Mouse (Mus musculus): Measurements from ENCODE around the gene Poln. TPM values are rescaled to one million over a fixed set of nuclear protein-coding genes. Genes with fewer than 3 reads are reported as not detected.
A peak's percentile ranks its signal among the peaks of the same experiment; 100 is the strongest.

Gene Poln
- polyA plus RNA-seq, 1 experiment from 2014 or later, result 0.59 TPM

GRCm38 (mm10) chr5:34196423-34196822 is 27.2 kb upstream of the Poln start:
- no peaks in the 10 kb centered on the region for H3K9me3 ChIP-seq (replicated peaks)
- H3K27me3 ChIP-seq (ENCODE audit: low read depth, poor library complexity, severe bottlenecking), result no peaks in the 10 kb centered on the region
- no peaks in the 10 kb centered on the region for H3K36me3 ChIP-seq
- 81% methylated on average over 7 of the region's 7 CpGs for WGBS
- H3K4me3 ChIP-seq, result no peak overlapping the region
- DNase-seq (ENCODE audit: low spot score), result no peak
- H3K27ac ChIP-seq, result no peak overlapping the region
- H3K4me1 ChIP-seq, result no peaks in the 10 kb centered on the region

GRCm38 (mm10) chr5:34195786-34196185 is 26.5 kb upstream of the Poln start:
- Histone ChIP-seq H3K27me3 (ENCODE audit: low read depth, poor library complexity, severe bottlenecking) (no peaks in the 10 kb centered on the region), H3K4me1 (no peaks in the 10 kb centered on the region), H3K27ac (no peak overlapping the region), H3K9me3 (replicated peaks) (no peaks in the 10 kb centered on the region), H3K36me3 (no peaks in the 10 kb centered on the region), H3K4me3 (no peak overlapping the region)
- WGBS, result 95% methylated on average over 12 of the region's 12 CpGs
- no peak for DNase-seq (ENCODE audit: low spot score)

DNA sequence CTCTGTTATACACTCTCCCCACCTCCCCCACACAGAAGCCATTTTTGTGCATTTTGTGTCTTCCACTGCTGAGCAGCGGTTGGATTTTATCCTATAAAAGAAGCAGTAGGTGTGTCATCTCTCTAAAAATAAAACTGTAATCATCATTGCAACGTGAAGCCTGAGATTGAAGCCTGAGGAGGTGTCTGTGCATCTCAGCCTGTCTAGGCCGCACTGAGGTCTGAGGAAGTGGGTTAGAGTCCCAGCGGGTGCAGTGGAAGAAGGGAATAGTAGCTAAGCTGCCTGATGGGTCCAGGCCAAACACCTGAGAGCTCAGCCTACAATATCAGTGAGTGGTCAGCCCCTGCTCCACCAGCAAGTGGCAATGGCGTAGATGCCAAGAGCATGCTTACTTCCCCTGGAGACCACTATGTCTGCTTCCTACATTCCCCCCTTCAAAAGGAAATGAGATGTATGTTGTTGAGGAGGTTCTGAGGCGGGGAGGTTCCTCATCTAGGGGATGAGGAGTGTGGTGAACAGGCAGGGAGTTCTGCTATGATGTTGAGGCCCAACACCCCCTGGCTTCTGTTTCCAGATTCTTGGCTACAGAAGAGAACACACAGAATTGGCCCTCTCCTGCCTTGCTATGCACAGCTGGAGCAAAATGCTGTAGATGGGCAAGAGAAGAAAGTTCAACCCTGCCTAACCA is 25.9 kb upstream of the Poln start:
- Histone ChIP-seq H3K4me1 (no peaks in the 10 kb centered on the region), H3K9me3 (replicated peaks) (no peaks in the 10 kb centered on the region), H3K27ac (no peak overlapping the region), H3K36me3 (no peaks in the 10 kb centered on the region), H3K4me3 (no peak overlapping the region), H3K27me3 (ENCODE audit: low read depth, poor library complexity, severe bottlenecking) (no peaks in the 10 kb centered on the region)
- no peak for DNase-seq (ENCODE audit: low spot score)
- WGBS, result 85% methylated on average over 6 of the region's 6 CpGs

GRCm38 (mm10) chr5:34194426-34194825 is 25.2 kb upstream of the Poln start:
- Histone ChIP-seq H3K27ac (no peak overlapping the region), H3K36me3 (no peaks in the 10 kb centered on the region), H3K9me3 (replicated peaks) (no peaks in the 10 kb centered on the region), H3K27me3 (ENCODE audit: low read depth, poor library complexity, severe bottlenecking) (no peaks in the 10 kb centered on the region), H3K4me1 (peaks cover 3% of the 10 kb centered on the region; the same call in 1 of the 2 replicates), H3K4me3 (no peak overlapping the region)
- DNase-seq (ENCODE audit: low spot score), result no peak
- WGBS, result 83% methylated on average over 1 of the region's 1 CpGs

DNA sequence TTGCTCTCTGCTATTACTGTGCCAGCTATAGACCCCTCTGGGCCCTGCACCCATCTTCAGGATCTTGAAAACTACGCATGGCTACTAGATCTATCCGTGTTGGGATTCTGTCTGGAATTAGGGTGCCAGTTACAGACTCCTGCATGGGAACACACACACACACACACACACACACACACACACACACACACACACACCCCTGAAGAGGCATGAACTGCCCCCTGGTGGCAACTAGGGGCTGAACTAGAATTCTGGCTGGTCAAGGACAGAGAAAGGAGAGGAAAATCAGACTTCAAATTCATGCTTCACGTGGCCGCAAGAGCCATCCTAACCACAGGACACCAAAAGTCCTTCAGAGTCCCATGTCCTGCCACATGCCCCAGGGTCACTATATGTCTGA is 22.6 kb upstream of the Poln start:
- WGBS, result 70% methylated on average over 4 of the region's 4 CpGs
- no peaks in the 10 kb centered on the region for H3K27me3 ChIP-seq (ENCODE audit: low read depth, poor library complexity, severe bottlenecking)
- DNase-seq (ENCODE audit: low spot score), result no peak

GRCm38 (mm10) chr5:34191021-34191420 is 21.8 kb upstream of the Poln start:
- no peak for DNase-seq (ENCODE audit: low spot score)
- no peaks in the 10 kb centered on the region for H3K36me3 ChIP-seq
- H3K4me1 ChIP-seq, result peaks cover 25% of the 10 kb centered on the region
- H3K4me3 ChIP-seq, result no peak overlapping the region
- peaks cover 6% of the 10 kb centered on the region for H3K27me3 ChIP-seq (ENCODE audit: low read depth, poor library complexity, severe bottlenecking)
- 54% methylated on average over 4 of the region's 4 CpGs for WGBS
- no peaks in the 10 kb centered on the region for H3K9me3 ChIP-seq (replicated peaks)
- H3K27ac ChIP-seq, result no peak overlapping the region

More for the DNA sequence above, 22.6 kb upstream of the Poln start:
- Histone ChIP-seq H3K4me1 (peaks cover 17% of the 10 kb centered on the region), H3K4me3 (no peak overlapping the region), H3K27ac (no peak overlapping the region), H3K36me3 (no peaks in the 10 kb centered on the region), H3K9me3 (replicated peaks) (no peaks in the 10 kb centered on the region)

DNA sequence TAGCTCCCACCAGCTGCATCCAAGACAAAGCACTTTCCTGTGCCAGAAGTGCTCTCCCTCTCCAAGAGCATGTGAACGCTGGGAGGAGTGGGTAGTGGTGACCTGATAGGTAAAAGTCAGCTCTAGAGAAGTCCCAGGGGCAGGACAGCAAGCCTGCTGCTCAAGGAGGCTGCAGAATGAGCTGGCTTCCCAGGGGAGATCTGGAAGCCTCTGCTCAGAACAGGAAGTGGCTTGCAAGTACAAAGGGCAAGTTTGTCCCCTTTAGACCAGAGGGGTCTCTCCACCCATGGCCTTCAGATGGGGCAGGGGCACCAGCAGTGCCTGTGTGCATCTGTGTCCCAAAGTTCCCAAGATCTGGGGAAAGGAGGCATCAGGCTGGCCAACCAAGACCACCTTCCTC is 20.3 kb upstream of the Poln start:
- no peak for DNase-seq (ENCODE audit: low spot score)
- no peak overlapping the region for H3K4me3 ChIP-seq
- peaks cover 10% of the 10 kb centered on the region for H3K27me3 ChIP-seq (ENCODE audit: low read depth, poor library complexity, severe bottlenecking)
- no peaks in the 10 kb centered on the region for H3K9me3 ChIP-seq (replicated peaks)
- H3K4me1 ChIP-seq, result peaks cover 34% of the 10 kb centered on the region
- no peak overlapping the region for H3K27ac ChIP-seq
- 68% methylated on average over 1 of the region's 1 CpGs for WGBS
- H3K36me3 ChIP-seq, result peaks cover under 1% of the 10 kb centered on the region; the same call in 1 of the 2 replicates

DNA sequence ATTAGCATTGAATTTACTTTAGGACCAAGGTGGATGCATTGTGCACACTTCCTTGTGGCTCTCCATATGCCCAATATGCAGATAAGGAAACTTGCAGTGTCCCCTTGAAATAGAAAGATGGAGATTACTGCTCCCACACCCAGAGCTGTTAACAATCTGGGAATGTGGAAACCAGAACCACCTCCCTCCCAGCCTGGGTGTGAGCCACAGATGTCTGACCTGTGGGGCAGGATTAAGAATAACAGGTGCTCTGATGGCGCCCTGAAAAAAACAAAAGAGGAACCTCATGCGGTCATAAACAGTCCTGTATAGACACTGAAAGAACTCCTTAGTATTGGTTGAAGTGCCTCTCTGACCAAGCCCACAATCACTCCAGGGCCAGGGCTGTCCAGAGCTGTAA is 19.6 kb upstream of the Poln start:
- WGBS, result 81% methylated on average over 2 of the region's 2 CpGs
- H3K27me3 ChIP-seq (ENCODE audit: low read depth, poor library complexity, severe bottlenecking), result peaks cover 10% of the 10 kb centered on the region
- no peak overlapping the region for H3K27ac ChIP-seq
- peaks cover 37% of the 10 kb centered on the region for H3K4me1 ChIP-seq
- H3K36me3 ChIP-seq, result peaks cover 7% of the 10 kb centered on the region; the same call in 1 of the 2 replicates
- peak overlapping the region; percentile 90; the same call in 1 of the 2 replicates for H3K4me3 ChIP-seq
- H3K9me3 ChIP-seq (replicated peaks), result no peaks in the 10 kb centered on the region
- no peak for DNase-seq (ENCODE audit: low spot score)

- peak within 1 kb of the TSS; percentile 88 for H3K27ac ChIP-seq
- peak within 1 kb of the TSS; percentile 90 for H3K4me3 ChIP-seq
- peaks cover 17% of the 10 kb centered on the region; the same call in 1 of the 2 replicates for H3K36me3 ChIP-seq
- peak; percentile 95 for DNase-seq (ENCODE audit: low spot score)
- no peaks in the 10 kb centered on the region for H3K9me3 ChIP-seq (replicated peaks)
- WGBS, result under 1% methylated on average over 60 of the region's 60 CpGs
- H3K27me3 ChIP-seq (ENCODE audit: low read depth, poor library complexity, severe bottlenecking), result peaks cover 10% of the 10 kb centered on the region
- H3K4me1 ChIP-seq, result peaks cover 47% of the 10 kb centered on the region
Observed at GRCm38 (mm10) chr5:34187601-34188316, 18.5 kb upstream of the Poln start, which contains the start of gene Mxd4. TSS of gene Mxd4 (minus strand) at chr5:34187720.

- WGBS, result under 1% methylated on average over 45 of the region's 46 CpGs
- no peaks in the 10 kb centered on the region for H3K9me3 ChIP-seq (replicated peaks)
- H3K27ac ChIP-seq, result peak overlapping the region; percentile 88
- H3K36me3 ChIP-seq, result peaks cover 25% of the 10 kb centered on the region
- peaks cover 10% of the 10 kb centered on the region for H3K27me3 ChIP-seq (ENCODE audit: low read depth, poor library complexity, severe bottlenecking)
- H3K4me1 ChIP-seq, result peaks cover 47% of the 10 kb centered on the region
- H3K4me3 ChIP-seq, result peak overlapping the region; percentile 90
- peak; percentile 70 for DNase-seq (ENCODE audit: low spot score)
Observed at GRCm38 (mm10) chr5:34186961-34187391, 17.7 kb upstream of the Poln start.

- DNase-seq (ENCODE audit: low spot score), result no peak
- 78% methylated on average over 2 of the region's 2 CpGs for WGBS
- H3K27ac ChIP-seq, result peak overlapping the region; percentile 88
- peaks cover 10% of the 10 kb centered on the region for H3K27me3 ChIP-seq (ENCODE audit: low read depth, poor library complexity, severe bottlenecking)
- H3K36me3 ChIP-seq, result peaks cover 30% of the 10 kb centered on the region
- peak overlapping the region; percentile 90 for H3K4me3 ChIP-seq
- H3K9me3 ChIP-seq (replicated peaks), result no peaks in the 10 kb centered on the region
- H3K4me1 ChIP-seq, result peaks cover 47% of the 10 kb centered on the region
Observed at GRCm38 (mm10) chr5:34186391-34186790, 17.1 kb upstream of the Poln start.

- DNase-seq (ENCODE audit: low spot score), result no peak
- Histone ChIP-seq H3K4me3 (peak overlapping the region; percentile 90), H3K4me1 (peaks cover 47% of the 10 kb centered on the region), H3K27ac (no peak overlapping the region), H3K27me3 (ENCODE audit: low read depth, poor library complexity, severe bottlenecking) (peaks cover 10% of the 10 kb centered on the region), H3K36me3 (peaks cover 33% of the 10 kb centered on the region), H3K9me3 (replicated peaks) (no peaks in the 10 kb centered on the region)
Observed at GRCm38 (mm10) chr5:34185791-34186190, 16.5 kb upstream of the Poln start.

DNA sequence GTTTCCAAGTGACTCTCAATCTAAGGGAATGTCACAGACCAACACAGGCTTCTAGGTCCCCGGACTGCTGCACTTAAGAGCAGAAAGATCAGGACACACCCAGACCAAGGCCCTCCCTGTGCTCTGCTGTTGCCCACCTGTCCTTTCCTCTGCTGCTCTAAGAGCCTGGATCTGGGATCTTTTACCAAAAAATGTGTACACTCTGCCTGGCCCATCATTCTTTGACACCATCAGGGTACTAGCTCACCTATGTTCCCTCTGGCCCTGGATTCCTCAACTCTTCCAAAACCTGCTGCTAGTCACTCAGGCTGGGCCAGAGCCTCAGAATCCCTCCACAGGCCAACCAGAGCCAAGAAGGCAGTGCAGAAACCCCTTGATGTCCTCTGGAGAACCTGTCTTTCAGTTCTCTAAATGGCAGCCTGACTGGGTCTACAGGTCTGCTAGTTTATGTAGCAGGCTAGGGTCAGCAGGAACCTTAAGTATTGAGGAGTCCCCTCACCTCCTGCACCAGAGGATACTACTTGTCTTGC is 15.9 kb upstream of the Poln start:
- 89% methylated on average over 1 of the region's 1 CpGs for WGBS
- H3K36me3 ChIP-seq, result peaks cover 35% of the 10 kb centered on the region
- no peak for DNase-seq (ENCODE audit: low spot score)
- H3K27me3 ChIP-seq (ENCODE audit: low read depth, poor library complexity, severe bottlenecking), result peaks cover 10% of the 10 kb centered on the region
- H3K27ac ChIP-seq, result no peak overlapping the region
- H3K4me1 ChIP-seq, result peaks cover 47% of the 10 kb centered on the region
- H3K4me3 ChIP-seq, result no peak overlapping the region
- H3K9me3 ChIP-seq (replicated peaks), result no peaks in the 10 kb centered on the region

Measured in limb, embryonic 10.5 days (tissue).